Mouse (Mus musculus) heart, embryonic 13.5 days (tissue): ENCODE measurements around the gene Spag5. TPM values are rescaled to one million over a fixed set of nuclear protein-coding genes. Genes with fewer than 3 reads are reported as not detected.

ENCODE experiments used
- polyA plus RNA-seq: library from polyadenylated mRNA; unstranded; fragments of >200 nt; fragmentation: Nextera tagmentation; extraction: Ambion mirVana; gene quantifications from 2 replicates; pipeline ENCODE4 v1.2.1, GENCODE M21; 2015

Gene Spag5
- polyA plus RNA-seq, 1 experiment from 2014 or later: 24.5 TPM

Other genes starting within 250 kb of the Spag5 start
- gene Eral1, start 221.1 kb upstream of the Spag5 start, polyA plus RNA-seq: 23.6 and 24.3 TPM in 2 replicates
- gene Fam222b, start 206.9 kb upstream of the Spag5 start, polyA plus RNA-seq: 16.5 and 17.7 TPM in 2 replicates
- gene Traf4, start 135.9 kb upstream of the Spag5 start, polyA plus RNA-seq: 41.2 and 43.0 TPM in 2 replicates
- 12.7 and 13.2 TPM in 2 replicates for gene Nek8, start 124.9 kb upstream of the Spag5 start, polyA plus RNA-seq
- gene Tlcd1, start 124.8 kb upstream of the Spag5 start, polyA plus RNA-seq: 14.3 and 14.7 TPM in 2 replicates
- 833 and 868 TPM in 2 replicates for gene Rpl23a, start 117.9 kb upstream of the Spag5 start, polyA plus RNA-seq
- gene Rab34, start 113.1 kb upstream of the Spag5 start, polyA plus RNA-seq: 57.5 and 60.9 TPM in 2 replicates
- 2.2 and 2.9 TPM in 2 replicates for gene Proca1, start 108.1 kb upstream of the Spag5 start, polyA plus RNA-seq
- 54.1 and 60.7 TPM in 2 replicates for gene Sdf2, start 55.8 kb upstream of the Spag5 start, polyA plus RNA-seq
- 16.6 and 17.0 TPM in 2 replicates for gene Supt6, start 55.5 kb upstream of the Spag5 start, polyA plus RNA-seq
- 56.4 and 59.8 TPM in 2 replicates for gene 2610507B11Rik, start 39.8 kb upstream of the Spag5 start, polyA plus RNA-seq
- 0.20 and 0.29 TPM in 2 replicates for gene BC030499, start 10.7 kb upstream of the Spag5 start, polyA plus RNA-seq
- gene Aldoc, start 21.4 kb downstream of the Spag5 start, polyA plus RNA-seq: 22.1 and 22.5 TPM in 2 replicates
- gene Pigs, start 26.9 kb downstream of the Spag5 start, polyA plus RNA-seq: 65.9 and 66.6 TPM in 2 replicates
- 42.8 and 44.6 TPM in 2 replicates for gene Unc119, start 42.0 kb downstream of the Spag5 start, polyA plus RNA-seq
- 0.04 and 0.44 TPM in 2 replicates for gene Foxn1, start 85.0 kb downstream of the Spag5 start, polyA plus RNA-seq
- not detected in 2 replicates for gene Slc13a2, start 120.7 kb downstream of the Spag5 start, polyA plus RNA-seq
- gene Slc46a1, start 164.2 kb downstream of the Spag5 start, polyA plus RNA-seq: 6.9 and 7.3 TPM in 2 replicates
- 0.12 and 0.19 TPM in 2 replicates for gene Sarm1, start 196.2 kb downstream of the Spag5 start, polyA plus RNA-seq
- 2.1 and 9.3 TPM in 2 replicates for gene Vtn, start 197.6 kb downstream of the Spag5 start, polyA plus RNA-seq
- not detected in 2 replicates for gene Sebox, start 201.9 kb downstream of the Spag5 start, polyA plus RNA-seq
- gene Tmem199, start 210.6 kb downstream of the Spag5 start, polyA plus RNA-seq: 43.9 and 45.6 TPM in 2 replicates
- 139 and 151 TPM in 2 replicates for gene Poldip2, start 210.7 kb downstream of the Spag5 start, polyA plus RNA-seq
- gene Tnfaip1, start 234.8 kb downstream of the Spag5 start, polyA plus RNA-seq: 71.9 and 77.1 TPM in 2 replicates
- 95.5 and 107 TPM in 2 replicates for gene Ift20, start 234.8 kb downstream of the Spag5 start, polyA plus RNA-seq
- gene Tmem97, start 249.2 kb downstream of the Spag5 start, polyA plus RNA-seq: 58.3 and 68.1 TPM in 2 replicates